Mouse (Mus musculus): Measurements from ENCODE around the gene Fbxl13. TPM values are rescaled to one million over a fixed set of nuclear protein-coding genes. Genes with fewer than 3 reads are reported as not detected.
"Not testable (repeated sequence)": the region's sequence is repeated elsewhere in the genome, so short reads cannot be mapped to it uniquely, and the experiment has no call there.

The Fbxl13 gene
- total and polyA plus RNA-seq, 3 experiments = 0.13 to 0.23 TPM; not detected in 1

GRCm38 (mm10) chr5:21599961-21600360, 45.5 kb downstream of the Fbxl13 start:
- Histone ChIP-seq H3K9ac (ENCODE audit: control insufficient read depth, low read depth, low read length, poor library complexity, severe bottlenecking) (no peak overlapping the region), H3K36me3 (ENCODE audit: control insufficient read depth in 1 of 2, insufficient read depth in 2 of 2, low read length in 2 of 2) (no peaks in the 10 kb centered on the region), H3K79me2 (ENCODE audit: control insufficient read depth, insufficient read depth, low read length, poor library complexity) (no peaks in the 10 kb centered on the region), H3K9me3 (replicated peaks; ENCODE audit: insufficient read depth, low read length) (no peaks in the 10 kb centered on the region), H3K4me1 (ENCODE audit: control insufficient read depth in 1 of 2, insufficient read depth in 2 of 2, low read length in 2 of 2) (no peaks in the 10 kb centered on the region), H3K27ac (ENCODE audit: control insufficient read depth, low read depth, low read length) (no peak overlapping the region), H3K4me3 (ENCODE audit: control insufficient read depth in 1 of 2, insufficient read depth in 1 of 2, low read depth in 2 of 2, low read length in 2 of 2) (no peak overlapping the region), H3K27me3 (ENCODE audit: control insufficient read depth in 1 of 2, insufficient read depth in 2 of 2, low read length in 2 of 2) (peaks cover 6% of the 10 kb centered on the region in 2 experiments)
- TF ChIP-seq POLR2AphosphoS2 (IDR thresholded peaks at IDR 0.05; ENCODE audit: low read length) = no peak
- no peak for TF ChIP-seq UBTF (IDR thresholded peaks at IDR 0.05; ENCODE audit: borderline replicate concordance, insufficient read depth, low read depth, low read length)
- TF ChIP-seq TBP (IDR thresholded peaks at IDR 0.05; ENCODE audit: low read depth, low read length) = no peak
- no peak for TF ChIP-seq GATA1 (IDR thresholded peaks at IDR 0.05; ENCODE audit: low read depth, low read length)
- no peak for TF ChIP-seq SMC3 (IDR thresholded peaks at IDR 0.05; ENCODE audit: low read depth, low read length)
- TF ChIP-seq USF2 (IDR thresholded peaks at IDR 0.05; ENCODE audit: borderline replicate concordance in 1 of 2, insufficient read depth in 1 of 2, low read depth in 1 of 2, low read length in 2 of 2) = no peak
- TF ChIP-seq TCF12 (IDR thresholded peaks at IDR 0.05; ENCODE audit: low read depth, low read length) = no peak
- no peak for TF ChIP-seq MXI1 (IDR thresholded peaks at IDR 0.05; ENCODE audit: low read depth, low read length)
- no peak for TF ChIP-seq MEF2A (IDR thresholded peaks at IDR 0.05; ENCODE audit: extremely low read depth, insufficient replicate concordance, low read depth, low read length, poor library complexity, severe bottlenecking)
- no peak for TF ChIP-seq MAZ (IDR thresholded peaks at IDR 0.05; ENCODE audit: low read depth, low read length)
- no peak for TF ChIP-seq SIN3A (IDR thresholded peaks at IDR 0.05; ENCODE audit: low read length)
- no peak for TF ChIP-seq MAX (IDR thresholded peaks at IDR 0.05; ENCODE audit: low read length)
- TF ChIP-seq ZKSCAN1 (IDR thresholded peaks at IDR 0.05; ENCODE audit: low read depth, low read length) = no peak
- DNase-seq (ENCODE audit: low read depth, low spot score) = no peak

- DNase-seq (ENCODE audit: low read depth, low spot score); H3K4me1 ChIP-seq (ENCODE audit: control insufficient read depth in 1 of 2, insufficient read depth in 2 of 2, low read length in 2 of 2): not testable (repeated sequence)
Measured at GRCm38 (mm10) chr5:21599536-21599935, 45.9 kb downstream of the Fbxl13 start.

GRCm38 (mm10) chr5:21593201-21593709, 52.2 kb downstream of the Fbxl13 start:
- TF ChIP-seq HCFC1 (IDR thresholded peaks at IDR 0.05; ENCODE audit: low read depth, low read length) = no peak
- no peak for TF ChIP-seq ELF1 (IDR thresholded peaks at IDR 0.05; ENCODE audit: low read depth, low read length)
- TF ChIP-seq E2F4 (IDR thresholded peaks at IDR 0.05; ENCODE audit: borderline replicate concordance, low read depth, low read length) = no peak
- no peak for TF ChIP-seq POLR2A (IDR thresholded peaks at IDR 0.05; ENCODE audit: control insufficient read depth in 1 of 2, insufficient read depth in 1 of 2, low read depth in 1 of 2, low read length in 2 of 2, poor library complexity in 1 of 2)
- TF ChIP-seq MAX (IDR thresholded peaks at IDR 0.05; ENCODE audit: low read length) = no peak
- TF ChIP-seq TBP (IDR thresholded peaks at IDR 0.05; ENCODE audit: low read depth, low read length) = no peak
- TF ChIP-seq SMC3 (IDR thresholded peaks at IDR 0.05; ENCODE audit: low read depth, low read length) = no peak
- no peak for TF ChIP-seq MAZ (IDR thresholded peaks at IDR 0.05; ENCODE audit: low read depth, low read length)
- TF ChIP-seq CTCF (IDR thresholded peaks at IDR 0.05 in 2 of 3, conservative IDR thresholded peaks at IDR 0.05 in 1 of 3; ENCODE audit: control insufficient read depth in 1 of 3, insufficient read depth in 1 of 3, low read depth in 2 of 3, low read length in 3 of 3, poor library complexity in 1 of 3, severe bottlenecking in 1 of 3) = no peak
- TF ChIP-seq CHD1 (IDR thresholded peaks at IDR 0.05; ENCODE audit: low read depth, low read length) = no peak
- no peak for TF ChIP-seq EP300 (IDR thresholded peaks at IDR 0.05; ENCODE audit: low read depth in 1 of 2, low read length in 2 of 2)

More at GRCm38 (mm10) chr5:21599536-21599935, 45.9 kb downstream of the Fbxl13 start:
- not testable (repeated sequence) for H3K36me3 ChIP-seq (ENCODE audit: control insufficient read depth in 1 of 2, insufficient read depth in 2 of 2, low read length in 2 of 2); H3K27ac ChIP-seq (ENCODE audit: control insufficient read depth, low read depth, low read length); H3K9ac ChIP-seq (ENCODE audit: control insufficient read depth, low read depth, low read length, poor library complexity, severe bottlenecking); H3K9me3 ChIP-seq (replicated peaks; ENCODE audit: insufficient read depth, low read length); H3K4me3 ChIP-seq (ENCODE audit: control insufficient read depth in 1 of 2, insufficient read depth in 1 of 2, low read depth in 2 of 2, low read length in 2 of 2); H3K27me3 ChIP-seq (ENCODE audit: control insufficient read depth in 1 of 2, insufficient read depth in 2 of 2, low read length in 2 of 2); H3K79me2 ChIP-seq (ENCODE audit: control insufficient read depth, insufficient read depth, low read length, poor library complexity)

More at GRCm38 (mm10) chr5:21593201-21593709, 52.2 kb downstream of the Fbxl13 start:
- Histone ChIP-seq H3K9ac (ENCODE audit: control insufficient read depth, low read depth, low read length, poor library complexity, severe bottlenecking) (no peak overlapping the region), H3K27ac (ENCODE audit: control insufficient read depth, low read depth, low read length) (no peak overlapping the region), H3K79me2 (ENCODE audit: control insufficient read depth, insufficient read depth, low read length, poor library complexity) (no peaks in the 10 kb centered on the region), H3K9me3 (replicated peaks; ENCODE audit: insufficient read depth, low read length) (no peaks in the 10 kb centered on the region), H3K4me1 (ENCODE audit: control insufficient read depth in 1 of 2, insufficient read depth in 2 of 2, low read length in 2 of 2) (no peaks in the 10 kb centered on the region), H3K27me3 (ENCODE audit: control insufficient read depth in 1 of 2, insufficient read depth in 2 of 2, low read length in 2 of 2) (peaks cover 2% of the 10 kb centered on the region in 2 experiments), H3K4me3 (ENCODE audit: control insufficient read depth in 1 of 2, insufficient read depth in 1 of 2, low read depth in 2 of 2, low read length in 2 of 2) (no peak overlapping the region), H3K36me3 (ENCODE audit: control insufficient read depth in 1 of 2, insufficient read depth in 2 of 2, low read length in 2 of 2) (no peaks in the 10 kb centered on the region)
- DNase-seq (ENCODE audit: low read depth, low spot score) = no peak
